Mouse (Mus musculus) embryonic stem cell, embryonic (primary cell): ENCODE measurements around the gene Cipc.

Experiments
- CTCF ChIA-PET, 4 experiments: fragments of 300-600 bp in 2 of 4; fragments of 350-600 bp in 2 of 4; sonication (Branson Sonifier 250); formaldehyde crosslinking; loops; one replicate each; lab custom pipeline; 2022; ENCODE audit warnings: inconsistent platforms in 2 of 4; lab: Charles Lee
- POLR2A ChIA-PET, 4 experiments: fragments of 300-600 bp in 2 of 4; fragments of 350-600 bp in 2 of 4; sonication (Branson Sonifier 250); formaldehyde crosslinking; loops; one replicate each; lab custom pipeline; 2022; ENCODE audit warnings: antibody characterized with exemption in 4 of 4, inconsistent platforms in 1 of 4; lab: Charles Lee

Gene Cipc

GRCm38 (mm10) chr12:86986562-86986961 lies 39.7 kb downstream of the Cipc start:
- ChIA-PET CTCF (interaction anchor here in 1 of 4 experiments (1.4 kb wide), 1 partner anchor 66 kb away, joined by 4 read pairs; no protein-coding TSS in a partner anchor), POLR2A (no interaction called here)

GRCm38 (mm10) chr12:86988227-86988626 lies 41.4 kb downstream of the Cipc start:
- ChIA-PET POLR2A (no interaction called here), CTCF (interaction anchor here in 1 of 4 experiments (1.2 kb wide), 1 partner anchor 10 kb away, joined by 8 read pairs; no protein-coding TSS in a partner anchor)

GRCm38 (mm10) chr12:86989378-86989777 lies 42.5 kb downstream of the Cipc start:
- POLR2A ChIA-PET, result interaction anchor here in 2 of 4 experiments (1.0 to 1.5 kb wide), 3 partner anchors 9 to 42 kb away, joined by 3 to 5 read pairs (median 3); no protein-coding TSS in a partner anchor
- CTCF ChIA-PET, result interaction anchor here in 3 of 4 experiments (0.5 to 2.9 kb wide), 7 partner anchors 8 to 101 kb away, joined by 3 to 13 read pairs (median 4); no protein-coding TSS in a partner anchor

- ChIA-PET CTCF (interaction anchor here (0.6 to 2.9 kb wide), 14 partner anchors 9 to 421 kb away, joined by 3 to 13 read pairs (median 4); no protein-coding TSS in a partner anchor), POLR2A (interaction anchor here (0.6 to 1.5 kb wide), 13 partner anchors 9 to 1004 kb away, joined by 3 to 6 read pairs (median 3); no protein-coding TSS in a partner anchor)
These were observed 43.3 kb downstream of the Cipc start, which contains the start of gene Zdhhc22 for GRCm38 (mm10) chr12:86989890-86990754. TSS of gene Zdhhc22 (minus strand) at chr12:86990430.

GRCm38 (mm10) chr12:86990755-86991110 lies 43.9 kb downstream of the Cipc start:
- ChIA-PET CTCF (interaction anchor here (0.6 to 2.9 kb wide), 15 partner anchors 8 to 421 kb away, joined by 3 to 13 read pairs (median 4); no protein-coding TSS in a partner anchor), POLR2A (interaction anchor here in 3 of 4 experiments (0.6 to 1.5 kb wide), 9 partner anchors 8 to 603 kb away, joined by 3 to 6 read pairs (median 3); no protein-coding TSS in a partner anchor)

GRCm38 (mm10) chr12:86994166-86994565 lies 47.3 kb downstream of the Cipc start:
- ChIA-PET CTCF (interaction anchor here (0.6 to 1.5 kb wide), 13 partner anchors 10 to 380 kb away, joined by 3 to 16 read pairs (median 4); no protein-coding TSS in a partner anchor), POLR2A (interaction anchor here in 1 of 4 experiments (1.0 kb wide), 1 partner anchor 223 kb away, joined by 3 read pairs; no protein-coding TSS in a partner anchor)

GRCm38 (mm10) chr12:86994776-86995175 lies 47.9 kb downstream of the Cipc start:
- CTCF ChIA-PET, result interaction anchor here (0.6 to 1.7 kb wide), 13 partner anchors 11 to 381 kb away, joined by 3 to 16 read pairs (median 4); no protein-coding TSS in a partner anchor
- POLR2A ChIA-PET, result interaction anchor here in 1 of 4 experiments (1.0 kb wide), 1 partner anchor 223 kb away, joined by 3 read pairs; no protein-coding TSS in a partner anchor

- POLR2A ChIA-PET, result interaction anchor here in 1 of 4 experiments (1.4 kb wide), 1 partner anchor 228 kb away, joined by 4 read pairs; no protein-coding TSS in a partner anchor
- CTCF ChIA-PET, result interaction anchor here in 3 of 4 experiments (0.5 to 2.0 kb wide), 7 partner anchors 16 to 347 kb away, joined by 3 to 11 read pairs (median 5); partner anchors contain the start of gene Gstz1 (in 1 of the 3)
These were observed 49.1 kb downstream of the Cipc start for GRCm38 (mm10) chr12:86995931-86996330.

GRCm38 (mm10) chr12:86998699-86999098 lies 51.9 kb downstream of the Cipc start:
- CTCF ChIA-PET, result interaction anchor here (0.6 to 3.0 kb wide), 45 partner anchors 8 to 684 kb away, joined by 3 to 23 read pairs (median 4); partner anchors contain the start of gene Zdhhc22 (in 3 of the 4)

GRCm38 (mm10) chr12:86999283-86999820 lies 52.5 kb downstream of the Cipc start:
- CTCF ChIA-PET, result interaction anchor here (0.6 to 3.0 kb wide), 51 partner anchors 8 to 685 kb away, joined by 3 to 23 read pairs (median 4); partner anchors contain the start of gene Zdhhc22 (in 3 of the 4)
- POLR2A ChIA-PET, result interaction anchor here in 2 of 4 experiments (0.6 to 1.7 kb wide), 6 partner anchors 9 to 476 kb away, joined by 3 to 5 read pairs (median 3); partner anchors contain the start of genes Zdhhc22 (in 2 of the 2) and Cipc (in 1 of the 2)

More at GRCm38 (mm10) chr12:86998699-86999098, 51.9 kb downstream of the Cipc start:
- POLR2A ChIA-PET, result interaction anchor here in 2 of 4 experiments (0.8 to 1.7 kb wide), 4 partner anchors 8 to 231 kb away, joined by 3 to 5 read pairs (median 4); partner anchors contain the start of genes Zdhhc22 (in 2 of the 2) and Cipc (in 1 of the 2)

- POLR2A ChIA-PET, result interaction anchor here (0.6 to 1.7 kb wide), 7 partner anchors 10 to 496 kb away, joined by 3 to 5 read pairs (median 3); partner anchors contain the start of genes Cipc (in 1 of the 4) and Zdhhc22 (in 1 of the 4)
- CTCF ChIA-PET, result interaction anchor here (0.5 to 3.0 kb wide), 37 partner anchors 10 to 1165 kb away, joined by 3 to 23 read pairs (median 5); partner anchors contain the start of gene Zdhhc22 (in 1 of the 4)
These were observed 53.5 kb downstream of the Cipc start for GRCm38 (mm10) chr12:87000151-87000839.

GRCm38 (mm10) chr12:87000840-87001176 lies 54.0 kb downstream of the Cipc start:
- ChIA-PET POLR2A (interaction anchor here in 2 of 4 experiments (0.6 to 0.7 kb wide), 3 partner anchors 77 to 113 kb away, joined by 3 to 5 read pairs (median 3); no protein-coding TSS in a partner anchor), CTCF (interaction anchor here (0.6 to 3.3 kb wide), 24 partner anchors 9 to 688 kb away, joined by 3 to 18 read pairs (median 4); no protein-coding TSS in a partner anchor)

- CTCF ChIA-PET, result interaction anchor here in 3 of 4 experiments (0.6 to 3.3 kb wide), 11 partner anchors 12 to 826 kb away, joined by 3 to 15 read pairs (median 4); partner anchors contain the start of gene Zdhhc22 (in 1 of the 3)
- POLR2A ChIA-PET, result interaction anchor here in 3 of 4 experiments (0.6 to 1.3 kb wide), 6 partner anchors 18 to 1224 kb away, joined by 3 to 7 read pairs (median 4); no protein-coding TSS in a partner anchor
These were observed 55.4 kb downstream of the Cipc start for GRCm38 (mm10) chr12:87002209-87002608.

GRCm38 (mm10) chr12:87002815-87003214 lies 56.0 kb downstream of the Cipc start:
- POLR2A ChIA-PET, result interaction anchor here (0.6 to 1.3 kb wide), 8 partner anchors 12 to 314 kb away, joined by 3 to 7 read pairs (median 4); partner anchors contain the start of gene Zdhhc22 (in 1 of the 4)
- CTCF ChIA-PET, result interaction anchor here (0.6 to 3.3 kb wide), 15 partner anchors 13 to 827 kb away, joined by 3 to 15 read pairs (median 4); partner anchors contain the start of gene Zdhhc22 (in 1 of the 4)

GRCm38 (mm10) chr12:87003606-87004005 lies 56.8 kb downstream of the Cipc start:
- CTCF ChIA-PET, result interaction anchor here in 2 of 4 experiments (0.6 to 3.3 kb wide), 4 partner anchors 20 to 288 kb away, joined by 3 to 15 read pairs (median 4); no protein-coding TSS in a partner anchor
- POLR2A ChIA-PET, result interaction anchor here in 2 of 4 experiments (1.1 to 1.3 kb wide), 2 partner anchors 19 to 23 kb away, joined by 3 to 7 read pairs; no protein-coding TSS in a partner anchor

- ChIA-PET POLR2A (interaction anchor here in 1 of 4 experiments (0.5 kb wide), 1 partner anchor 149 kb away, joined by 5 read pairs; no protein-coding TSS in a partner anchor), CTCF (interaction anchor here in 1 of 4 experiments (2.5 kb wide), 1 partner anchor 30 kb away, joined by 10 read pairs; no protein-coding TSS in a partner anchor)
These were observed 57.8 kb downstream of the Cipc start for GRCm38 (mm10) chr12:87004596-87004995.
